Mouse (Mus musculus) liver, embryonic 18 days (tissue): ENCODE measurements around the gene Pop4. TPM values are rescaled to one million over a fixed set of nuclear protein-coding genes. Genes with fewer than 3 reads are reported as not detected.

Source experiments
- polyA plus RNA-seq: library from polyadenylated mRNA; depleted of rRNA; stranded (reverse); fragments of >200 nt; gene quantifications from 2 replicates; pipeline ENCODE4 v1.2.3, GENCODE M21; 2012; rRNA removed

Gene Pop4
- polyA plus RNA-seq: 8.5 and 8.9 TPM in 2 replicates

DNA sequence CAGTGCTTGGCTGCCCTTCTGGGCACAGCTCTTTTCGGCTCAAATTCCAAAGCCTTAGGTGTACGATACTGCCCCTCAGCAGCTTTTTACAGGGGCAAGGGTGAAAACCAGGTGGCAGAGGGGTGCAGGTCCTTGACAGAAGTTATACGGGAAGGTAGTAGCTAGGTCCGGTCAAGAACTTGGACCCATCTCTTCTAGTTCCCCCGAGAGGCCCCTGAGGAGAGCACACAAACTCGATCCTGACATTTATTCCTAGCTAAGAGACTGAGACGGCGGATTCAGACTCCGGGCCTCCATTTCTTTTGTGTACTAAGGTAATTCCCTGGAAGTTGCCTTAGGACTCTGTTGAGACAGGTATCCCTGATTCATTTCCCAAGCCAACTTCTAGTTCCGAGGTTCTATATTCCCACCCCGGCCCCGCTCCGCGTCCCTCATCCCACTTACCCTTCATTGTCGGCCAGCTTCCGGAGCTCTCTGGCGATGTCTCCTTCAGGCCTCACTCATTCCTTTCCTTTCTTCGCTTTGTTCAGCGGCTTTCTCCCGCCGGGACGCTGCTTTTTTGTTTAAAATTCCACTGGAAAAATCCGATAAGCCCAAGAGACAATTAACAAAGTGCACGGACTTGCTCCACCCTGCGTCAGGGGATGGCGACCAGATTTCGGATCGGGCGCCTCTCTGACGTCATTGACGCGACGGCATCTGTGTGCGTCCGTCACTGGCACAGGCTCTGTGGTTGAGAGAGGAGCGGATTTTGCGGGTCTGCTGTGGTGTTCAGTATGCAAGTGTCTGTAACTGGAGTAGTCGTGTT, at the start of gene Pop4:
TSS of gene Pop4 (minus strand) at position 721 of the 808 bp plus-strand sequence.

DNA sequence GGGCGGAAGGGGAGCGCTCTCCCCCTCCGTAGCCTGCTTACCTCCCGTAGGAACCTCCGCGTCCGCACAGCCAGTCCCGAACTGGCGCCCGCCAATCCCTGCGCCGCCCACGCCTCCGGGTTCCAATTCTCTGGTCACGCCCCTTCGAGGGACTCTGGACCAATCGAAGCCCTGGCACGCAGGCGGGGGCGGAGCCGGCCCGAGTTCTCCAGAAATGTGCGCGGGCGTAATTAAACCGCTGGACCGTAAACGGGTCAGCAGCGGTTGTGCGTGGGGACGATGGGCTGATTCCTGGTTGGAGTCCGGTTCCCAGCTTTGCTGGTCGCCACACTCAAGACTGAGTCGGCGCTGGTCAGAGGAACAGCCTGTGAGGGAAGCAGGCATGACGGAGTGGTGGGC, 43.3 kb downstream of the Pop4 start, which contains the start of gene Plekhf1:
TSS of gene Plekhf1 (minus strand) at position 117 of the 399 bp plus-strand sequence.

Other genes with a start within 250 kb of the Pop4 start
- 7.1 and 8.6 TPM in 2 replicates for gene Uri1, start 247.9 kb downstream of the Pop4 start, polyA plus RNA-seq
- 20.8 and 24.0 TPM in 2 replicates for gene Ccne1, start 163.9 kb downstream of the Pop4 start, polyA plus RNA-seq
- gene 1600014C10Rik, start 88.2 kb downstream of the Pop4 start, polyA plus RNA-seq: 42.9 and 50.0 TPM in 2 replicates
- 0.45 and 0.50 TPM in 2 replicates for gene Plekhf1, start 43.4 kb downstream of the Pop4 start, polyA plus RNA-seq